Mouse (Mus musculus) embryonic facial prominence, embryonic 12.5 days (tissue): ENCODE measurements around the gene Pdzd8. TPM values are rescaled to one million over a fixed set of nuclear protein-coding genes. Genes with fewer than 3 reads are reported as not detected.

Experiments used
- polyA plus RNA-seq: library from polyadenylated mRNA; unstranded; fragments of >200 nt; fragmentation: Nextera tagmentation; extraction: Ambion mirVana; gene quantifications from 2 replicates; pipeline ENCODE4 v1.2.1, GENCODE M21; 2016

The Pdzd8 gene
- polyA plus RNA-seq, 1 experiment from 2014 or later, result 18.8 TPM

Other genes with a start within 250 kb of the Pdzd8 start
- gene Vax1, start 175.7 kb downstream of the Pdzd8 start, polyA plus RNA-seq, result 1.1 TPM in 2 replicates
- not detected in 2 replicates for gene Kcnk18, start 126.6 kb downstream of the Pdzd8 start, polyA plus RNA-seq
- gene Slc18a2, start 84.9 kb downstream of the Pdzd8 start, polyA plus RNA-seq, result 8.1 and 10.4 TPM in 2 replicates
- 5.6 and 24.4 TPM in 2 replicates for gene Rps12-ps3, start 23.5 kb downstream of the Pdzd8 start, polyA plus RNA-seq
- 20.6 and 23.7 TPM in 2 replicates for gene Emx2, start 112.6 kb upstream of the Pdzd8 start, polyA plus RNA-seq